Mouse (Mus musculus): ENCODE measurements around the gene Lcn8.

DNA sequence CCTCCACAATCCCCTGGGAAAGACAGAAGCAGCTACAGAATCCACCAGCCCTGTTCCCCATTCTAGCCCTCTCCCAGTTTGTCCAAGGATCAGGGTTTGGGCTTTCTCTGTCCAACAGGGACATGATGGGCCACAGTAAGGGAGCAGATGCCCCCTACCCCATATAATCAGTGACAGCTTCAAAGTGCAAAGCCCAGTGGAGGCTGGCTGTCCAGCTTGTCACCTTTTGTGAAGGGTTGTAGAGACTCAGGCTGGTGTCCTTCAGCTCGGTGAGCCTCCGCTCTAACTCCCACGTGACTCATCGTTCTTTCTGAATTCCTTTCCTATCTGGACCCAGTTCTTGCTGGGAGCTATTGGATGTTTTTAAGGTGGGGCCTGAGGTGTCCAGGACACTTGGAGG lies 50.8 kb downstream of the Lcn8 start:
- TF ChIP-seq CTCF (conservative IDR thresholded peaks at IDR 0.05; ENCODE audit: low read length), result no peak
- no peak for TF ChIP-seq NANOG (IDR thresholded peaks at IDR 0.05; ENCODE audit: borderline replicate concordance, low read length)
- no peak for TF ChIP-seq POU5F1 (IDR thresholded peaks at IDR 0.05; ENCODE audit: borderline replicate concordance, low read length)
